Mouse (Mus musculus) adipocyte (in vitro differentiated cells): ENCODE measurements around the gene Dnpep.

Experiments used
- DNase-seq: peaks from one replicate; pipeline ENCODE4 v3.0.0-alpha.2; 2016; ENCODE audit warnings: low spot score

The Dnpep gene

DNA sequence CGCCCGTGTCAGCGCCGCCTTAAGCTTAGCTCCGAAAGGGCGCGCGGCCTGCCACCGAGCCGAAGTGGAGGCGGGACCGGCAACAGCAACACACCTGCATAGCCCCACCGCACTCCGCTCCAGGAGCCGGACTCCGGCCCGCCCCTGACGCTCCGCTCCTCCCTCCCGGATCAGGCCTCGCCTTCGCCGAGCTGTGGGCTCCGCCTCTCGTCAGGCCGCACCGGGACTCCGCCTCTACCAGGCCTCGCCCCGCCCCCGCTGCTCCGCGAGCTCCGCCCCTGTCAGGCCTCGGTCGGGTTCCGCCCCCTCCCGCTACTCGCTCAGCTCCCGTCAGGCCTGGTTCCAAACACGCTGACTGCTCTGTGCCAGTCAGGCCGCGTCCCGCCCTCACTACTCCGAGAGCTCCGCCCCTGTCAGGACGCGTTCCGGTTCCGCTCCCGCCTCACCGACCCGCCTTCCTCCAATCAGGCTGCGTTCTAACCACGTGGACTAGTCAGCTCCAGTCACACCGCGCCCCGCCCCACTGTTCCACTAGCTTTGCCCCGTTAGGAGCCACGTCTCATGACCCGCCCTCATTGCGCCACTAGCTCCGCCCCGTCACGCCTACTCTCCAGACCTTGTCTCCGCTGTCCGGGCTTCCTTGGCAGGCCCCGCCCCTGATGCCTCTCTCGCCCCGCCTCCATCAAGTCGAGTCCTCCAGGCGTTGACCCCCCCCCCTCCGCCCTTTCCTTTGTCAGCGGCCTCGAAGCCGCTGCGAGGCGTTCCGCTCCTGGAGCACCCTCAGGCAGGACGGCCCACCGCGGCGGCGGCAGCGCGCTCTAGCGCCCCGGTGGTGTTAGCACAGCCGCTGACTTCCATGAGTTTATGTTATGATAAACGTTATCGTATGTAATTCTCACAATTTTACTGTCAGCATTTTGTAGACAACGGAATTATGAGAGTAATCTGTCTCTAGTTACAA is at the start of gene Dnpep:
Dnpep (minus strand) TSS at position 750 of the 961 bp plus-strand sequence.
- DNase-seq, result peak; percentile 100

- no peak for DNase-seq
Observed at GRCm38 (mm10) chr1:75365510-75366137, 47.8 kb upstream of the Dnpep start.

GRCm38 (mm10) chr1:75363868-75364267 is 46.1 kb upstream of the Dnpep start:
- DNase-seq, result no peak

DNA sequence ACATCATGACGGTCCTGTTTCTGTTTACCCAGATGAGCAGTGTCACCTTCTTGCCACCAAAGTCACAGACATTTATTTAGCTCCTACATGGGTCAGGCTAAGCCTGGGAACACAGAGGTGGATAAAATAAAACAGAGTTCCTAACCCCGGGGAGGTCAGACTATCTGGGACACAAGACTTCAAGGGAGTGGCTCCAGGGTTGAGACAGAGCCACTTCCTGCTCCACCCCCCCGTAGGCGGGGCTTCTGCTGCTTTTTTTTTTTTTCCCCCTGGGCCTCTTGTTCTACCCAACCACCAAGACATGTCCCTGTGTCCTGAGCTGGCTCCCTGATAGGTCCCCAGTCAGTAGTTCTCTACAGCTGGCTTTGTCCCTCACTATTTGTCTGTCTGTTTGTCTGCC is 44.0 kb upstream of the Dnpep start:
- peak; percentile 87 for DNase-seq

DNA sequence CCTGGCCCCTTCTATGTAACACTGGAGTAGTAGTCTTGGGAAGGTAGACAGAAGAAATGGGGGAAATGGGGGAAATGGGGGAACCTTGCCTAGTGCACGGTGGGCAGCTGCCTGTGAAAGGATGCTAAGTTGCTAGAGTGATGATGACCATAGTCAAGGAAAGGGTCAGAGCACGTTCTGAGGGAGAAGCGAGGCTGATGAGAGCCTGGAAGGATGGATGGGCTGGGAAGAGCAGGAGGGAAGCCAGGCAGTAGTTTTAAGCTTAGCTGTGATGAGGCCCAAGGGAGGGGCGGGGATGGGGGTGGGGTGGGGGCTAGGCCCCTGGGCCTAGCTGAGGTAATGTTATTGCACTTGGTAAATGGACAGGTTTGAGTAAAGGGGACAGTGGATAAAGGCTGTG is 43.3 kb upstream of the Dnpep start:
- DNase-seq, result no peak

GRCm38 (mm10) chr1:75360112-75361031 is 42.6 kb upstream of the Dnpep start, which contains the start of gene Des:
Des (plus strand) TSS chr1:75360329.
- DNase-seq, result no peak

GRCm38 (mm10) chr1:75359346-75359745 is 41.6 kb upstream of the Dnpep start:
- no peak for DNase-seq

- DNase-seq, result no peak
Observed at GRCm38 (mm10) chr1:75358009-75358408, 40.2 kb upstream of the Dnpep start.

- DNase-seq, result peak; percentile 94
Observed at GRCm38 (mm10) chr1:75357261-75357660, 39.5 kb upstream of the Dnpep start.

DNA sequence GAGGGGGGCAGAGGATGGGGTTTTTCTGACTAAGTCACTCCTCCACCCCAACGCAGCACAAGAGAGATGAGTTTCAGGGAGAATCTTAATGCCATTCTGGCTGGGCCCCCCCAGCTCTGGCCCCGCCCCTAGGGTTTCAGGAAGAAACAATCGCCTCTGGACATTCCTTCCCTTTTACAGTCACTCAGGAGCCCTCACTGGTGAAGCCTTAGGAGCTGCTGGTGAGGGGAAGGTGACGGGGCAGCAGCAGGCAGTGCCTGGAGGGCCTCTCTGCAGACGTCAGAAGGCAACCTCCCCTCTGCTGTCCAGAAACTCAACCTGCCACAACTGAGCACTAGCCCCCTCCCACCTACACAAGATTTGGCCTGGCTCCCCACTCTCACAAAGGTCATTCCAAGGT is 31.5 kb upstream of the Dnpep start:
- DNase-seq, result no peak

DNA sequence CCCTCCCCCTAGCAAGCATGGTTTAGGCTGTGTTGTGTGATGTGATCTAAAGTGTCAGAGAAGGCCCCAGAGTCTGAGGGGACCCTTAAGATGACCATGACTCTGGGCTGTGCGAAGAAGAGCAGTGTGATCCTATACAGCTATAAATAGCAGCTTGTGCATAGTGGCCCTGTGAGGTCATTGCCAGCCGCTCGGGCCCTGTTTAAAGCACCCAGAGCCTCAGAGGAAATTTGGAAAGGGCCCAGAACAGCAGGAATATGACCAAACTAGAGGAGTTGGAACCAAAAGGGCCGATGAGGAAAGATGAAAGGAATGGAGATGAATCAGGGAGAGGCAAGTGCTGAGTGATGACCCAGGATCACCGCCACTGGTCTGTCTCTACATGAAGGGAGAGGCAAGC is 29.5 kb upstream of the Dnpep start:
- no peak for DNase-seq

GRCm38 (mm10) chr1:75345036-75345935 is 27.5 kb upstream of the Dnpep start:
- no peak for DNase-seq

- no peak for DNase-seq
Observed at GRCm38 (mm10) chr1:75344291-75345035, 26.7 kb upstream of the Dnpep start.

DNA sequence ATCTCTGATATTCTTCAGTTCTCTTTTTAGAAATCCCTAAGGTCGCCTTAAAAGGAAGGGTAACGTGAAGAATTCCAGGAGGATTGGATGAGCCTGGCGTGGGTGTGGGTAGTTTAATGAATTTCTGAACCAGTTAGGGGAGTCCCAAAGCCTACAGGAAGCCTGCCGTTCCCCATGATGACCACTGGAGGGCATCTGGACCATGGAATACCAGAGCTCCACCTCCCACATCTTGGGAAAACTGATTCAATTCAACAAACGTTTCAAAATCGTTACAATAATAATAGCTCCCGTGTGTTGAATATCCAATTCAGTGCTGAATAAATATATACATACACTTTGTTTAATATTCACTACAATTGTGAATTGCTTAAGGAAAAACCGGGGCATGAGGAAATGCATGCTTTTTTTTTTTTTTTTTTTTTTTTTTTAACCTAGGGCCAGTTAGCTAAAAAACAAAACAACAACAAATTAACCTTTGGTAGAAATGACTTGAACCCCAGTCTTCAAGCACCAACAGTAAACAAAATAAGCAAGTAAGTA is 25.2 kb upstream of the Dnpep start:
- peak; percentile 89 for DNase-seq

- no peak for DNase-seq
Observed at GRCm38 (mm10) chr1:75340519-75340918, 22.7 kb upstream of the Dnpep start.

- DNase-seq, result no peak
Observed at GRCm38 (mm10) chr1:75339337-75339736, 21.5 kb upstream of the Dnpep start.

GRCm38 (mm10) chr1:75338091-75338694 is 20.4 kb upstream of the Dnpep start:
- peak; percentile 28 for DNase-seq

DNA sequence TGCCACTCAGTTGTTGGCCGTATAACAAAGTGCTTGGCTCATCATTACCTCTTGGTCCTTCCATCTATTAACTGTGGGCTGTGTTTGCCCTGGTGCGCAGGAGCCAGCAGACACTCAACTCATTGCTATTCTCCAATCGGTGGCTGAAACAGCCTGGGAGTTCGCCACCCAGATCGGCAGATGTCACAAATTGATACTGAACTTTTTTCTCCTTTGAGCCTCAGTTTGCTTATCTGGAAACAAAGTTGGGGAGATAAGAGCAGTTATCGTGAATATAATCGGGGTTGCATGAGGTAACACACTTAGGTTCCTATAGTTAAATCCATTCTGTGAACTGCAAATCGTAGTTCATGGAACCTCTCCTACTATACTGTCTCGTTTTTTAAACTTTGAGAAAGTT is 19.3 kb upstream of the Dnpep start:
- DNase-seq, result no peak

DNA sequence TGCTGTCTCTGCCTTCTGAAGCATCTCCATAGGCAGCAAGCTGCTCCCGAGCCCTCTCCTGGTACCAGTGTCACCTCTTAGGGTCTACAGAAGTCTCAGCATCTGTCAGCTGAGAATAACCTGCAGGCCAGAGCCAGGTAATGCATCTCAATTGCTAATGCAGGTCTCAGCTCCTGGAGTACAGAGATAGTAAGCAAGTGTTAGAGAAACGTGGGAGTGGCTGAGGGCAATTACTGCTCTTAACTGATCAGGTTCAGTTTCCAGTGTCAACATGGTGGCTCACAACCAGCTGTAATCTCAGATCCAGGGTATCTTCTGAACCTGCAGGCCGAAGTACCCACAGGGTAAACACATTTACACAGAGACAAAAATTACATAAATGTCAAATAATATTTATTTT is 18.7 kb upstream of the Dnpep start:
- no peak for DNase-seq

GRCm38 (mm10) chr1:75331271-75331670 is 13.5 kb upstream of the Dnpep start:
- DNase-seq, result no peak
